Mouse (Mus musculus): ENCODE data around the gene Dnal1.

- TF ChIP-seq CTCF (IDR thresholded peaks at IDR 0.05; ENCODE audit: control insufficient read depth, insufficient read depth, insufficient replicate concordance, low read depth, low read length): peak; percentile 34; the same call in 1 of the 2 replicates
- TF ChIP-seq POLR2A (IDR thresholded peaks at IDR 0.05; ENCODE audit: control insufficient read depth, low read depth, low read length): peak; percentile 92
Measured at GRCm38 (mm10) chr12:84147954-84148621, 33.9 kb downstream of the Dnal1 start, which contains the start of gene Pnma1.
